Mouse (Mus musculus) lung, postnatal 0 days (tissue): ENCODE data around the gene 2010111I01Rik. TPM values are rescaled to one million over a fixed set of nuclear protein-coding genes. Genes with fewer than 3 reads are reported as not detected.

Source experiments
- ATAC-seq: fragments of 200-750 bp; cut with Nextera tagmentation; 2 replicates; pipeline ENCODE4 v1.8.0; 2017; ENCODE audit warnings: moderate library complexity
- DNase-seq: peaks from one replicate; pipeline ENCODE4 v3.0.0-alpha.2; 2016; ENCODE audit warnings: low spot score
- H3K27ac ChIP-seq: fragments of 300-500 bp; sonication (generic); 2 replicates; pipeline ENCODE4 v1.5.1; 2014; ENCODE audit warnings: antibody characterized with exemption, mild to moderate bottlenecking, low read length, mixed read lengths
- H3K27me3 ChIP-seq: fragments of 300-500 bp; sonication (generic); replicated peaks from 2 replicates; pipeline ENCODE4 v1.6.1; 2014; ENCODE audit warnings: low read length, mixed read lengths; ENCODE audit not compliant: insufficient read depth
- H3K36me3 ChIP-seq: fragments of 300-500 bp; sonication (generic); 2 replicates; pipeline ENCODE4 v1.6.1; 2014; ENCODE audit warnings: low read length, mixed read lengths; ENCODE audit not compliant: insufficient read depth
- H3K4me1 ChIP-seq: fragments of 300-500 bp; sonication (generic); 2 replicates; pipeline ENCODE4 v1.6.1; 2014; ENCODE audit warnings: antibody characterized with exemption, low read depth, low read length, mixed read lengths; ENCODE audit not compliant: insufficient read depth
- H3K4me2 ChIP-seq: fragments of 300-500 bp; sonication (generic); replicated peaks from 2 replicates; pipeline ENCODE4 v1.6.1; 2014; ENCODE audit warnings: low read depth, mild to moderate bottlenecking, low read length, moderate library complexity, mixed read lengths
- H3K4me3 ChIP-seq: fragments of 300-500 bp; sonication (generic); 2 replicates; pipeline ENCODE4 v1.5.1; 2014; ENCODE audit warnings: low read depth, low read length
- H3K9ac ChIP-seq: fragments of 300-500 bp; sonication (generic); replicated peaks from 2 replicates; pipeline ENCODE4 v1.6.1; 2014; ENCODE audit warnings: low read depth, mild to moderate bottlenecking
- H3K9me3 ChIP-seq: fragments of 300-500 bp; sonication (generic); 2 replicates; pipeline ENCODE4 v1.6.1; 2016; ENCODE audit warnings: low read length, mixed read lengths
- CTCF ChIP-seq: IDR thresholded peaks from 2 replicates; pipeline ENCODE4 v1.5.1; 2016; ENCODE audit warnings: antibody characterized with exemption, mild to moderate bottlenecking
- EP300 ChIP-seq: IDR thresholded peaks from 2 replicates; pipeline ENCODE4 v1.6.1; 2016; ENCODE audit warnings: antibody characterized with exemption, mild to moderate bottlenecking, control low read depth
- WGBS: fragments of 180-500 bp; shearing (Covaris S2); extraction: QIAGEN DNeasy Blood & Tissue Kit; methylation state at CpG from one replicate; pipeline ENCODE4 v1.1.7; 2014; 5-methylcytosine and 5-hydroxymethylcytosine counted together
- polyA plus RNA-seq: library from polyadenylated mRNA; unstranded; fragments of >200 nt; fragmentation: Nextera tagmentation; extraction: Ambion mirVana; gene quantifications from 2 replicates; pipeline ENCODE4 v1.2.1, GENCODE M21; 2015

Gene 2010111I01Rik
- polyA plus RNA-seq, 1 experiment from 2014 or later, result 130 TPM

GRCm38 (mm10) chr13:63038415-63038814, 73.7 kb downstream of the 2010111I01Rik start:
- DNase-seq (no peak), ATAC-seq (no peak)
- Histone ChIP-seq H3K4me1 (peaks cover 3% of the 10 kb centered on the region; the same call in 1 of the 2 replicates), H3K9me3 (no peaks in the 10 kb centered on the region), H3K36me3 (no peaks in the 10 kb centered on the region), H3K4me2 (no peak overlapping the region), H3K27ac (0 out of 2 replicates have a peak overlapping the region, but pooled peaks have one; percentile 81), H3K27me3 (no peaks in the 10 kb centered on the region), H3K4me3 (no peak overlapping the region), H3K9ac (no peak overlapping the region)
- TF ChIP-seq EP300 (no peak), CTCF (no peak; the same call in 1 of the 2 replicates)
- 56% methylated on average over 2 of the region's 2 CpGs for WGBS

GRCm38 (mm10) chr13:63038871-63039270, 74.2 kb downstream of the 2010111I01Rik start:
- peak; percentile 39 for DNase-seq

GRCm38 (mm10) chr13:63039326-63039725, 74.6 kb downstream of the 2010111I01Rik start:
- Histone ChIP-seq H3K9me3 (no peaks in the 10 kb centered on the region), H3K27me3 (no peaks in the 10 kb centered on the region), H3K27ac (peak overlapping the region; percentile 81), H3K4me1 (peaks cover 3% of the 10 kb centered on the region; the same call in 1 of the 2 replicates), H3K9ac (no peak overlapping the region), H3K4me3 (no peak overlapping the region), H3K4me2 (no peak overlapping the region), H3K36me3 (no peaks in the 10 kb centered on the region)
- no peak for TF ChIP-seq CTCF
- no peak; the same call in none of the 2 replicates for TF ChIP-seq EP300
- 15% methylated on average over 6 of the region's 6 CpGs for WGBS
- DNase-seq, result peak; percentile 83
- peak; percentile 83 for ATAC-seq

More at GRCm38 (mm10) chr13:63038871-63039270, 74.2 kb downstream of the 2010111I01Rik start:
- Histone ChIP-seq H3K4me3 (no peak overlapping the region), H3K27me3 (no peaks in the 10 kb centered on the region), H3K4me1 (peaks cover 3% of the 10 kb centered on the region; the same call in 1 of the 2 replicates), H3K27ac (peak overlapping the region; percentile 81; the same call in 1 of the 2 replicates), H3K9me3 (no peaks in the 10 kb centered on the region), H3K36me3 (no peaks in the 10 kb centered on the region), H3K4me2 (no peak overlapping the region), H3K9ac (no peak overlapping the region)
- WGBS, result 30% methylated on average over 1 of the region's 1 CpGs
- TF ChIP-seq CTCF, result no peak
- no peak for TF ChIP-seq EP300
- ATAC-seq, result peak; percentile 55; the same call in 1 of the 2 replicates

GRCm38 (mm10) chr13:63039848-63040247, 75.2 kb downstream of the 2010111I01Rik start:
- no peak for TF ChIP-seq EP300
- TF ChIP-seq CTCF, result no peak
- Histone ChIP-seq H3K4me3 (no peak overlapping the region), H3K27ac (peak overlapping the region; percentile 81), H3K4me1 (peaks cover 3% of the 10 kb centered on the region; the same call in 1 of the 2 replicates), H3K36me3 (no peaks in the 10 kb centered on the region), H3K9ac (no peak overlapping the region), H3K4me2 (no peak overlapping the region), H3K27me3 (no peaks in the 10 kb centered on the region), H3K9me3 (no peaks in the 10 kb centered on the region)
- ATAC-seq (peak; percentile 74), DNase-seq (peak; percentile 76)
- 43% methylated on average over 2 of the region's 2 CpGs for WGBS

- Histone ChIP-seq H3K36me3 (no peaks in the 10 kb centered on the region), H3K4me1 (no peaks in the 10 kb centered on the region), H3K27ac (no peak overlapping the region), H3K4me2 (no peak overlapping the region), H3K27me3 (no peaks in the 10 kb centered on the region), H3K9me3 (no peaks in the 10 kb centered on the region), H3K9ac (no peak overlapping the region), H3K4me3 (no peak overlapping the region)
- DNase-seq (no peak), ATAC-seq (no peak)
- TF ChIP-seq EP300 (no peak), CTCF (peak; percentile 41)
- 50% methylated on average over 2 of the region's 2 CpGs for WGBS
Measured at GRCm38 (mm10) chr13:63045504-63046205, 81.0 kb downstream of the 2010111I01Rik start.

- no peaks in the 10 kb centered on the region for H3K9me3 ChIP-seq
- H3K4me3 ChIP-seq, result no peak overlapping the region
- H3K36me3 ChIP-seq, result no peaks in the 10 kb centered on the region
- no peak overlapping the region for H3K4me2 ChIP-seq
- 36% methylated on average over 7 of the region's 7 CpGs for WGBS
- DNase-seq (peak; percentile 82), ATAC-seq (peak; percentile 89)
- TF ChIP-seq EP300 (no peak), CTCF (peak; percentile 88)
- H3K27me3 ChIP-seq, result no peaks in the 10 kb centered on the region
- no peak overlapping the region for H3K9ac ChIP-seq
- H3K27ac ChIP-seq, result no peak overlapping the region
- no peaks in the 10 kb centered on the region for H3K4me1 ChIP-seq
Measured at GRCm38 (mm10) chr13:63046206-63047020, 81.7 kb downstream of the 2010111I01Rik start.
